In genomic region chrX:140212644-140213361, GRCm38 (mm10) we compare ENCODE assay signal across 15 mouse cellular contexts.
A peak's percentile ranks its signal among the peaks of the same experiment; 100 is the strongest.
DNase-seq lines count a peak whose midpoint lies in the region; ATAC-seq and TF ChIP-seq lines count a peak whose summit lies in the region.
"Had no signal": no experiment of that assay in that cellular context is flagged by ENCODE, and none has a peak within 500 bp of the region (broad histone marks: within the 10 kb centered on the region; RNA-seq: fewer than 3 reads in every experiment).

No protein-coding gene starts in this region.

- H3K4me2 ChIP-seq in liver, postnatal 0 days (ENCODE audit: low read depth, low read length), result no peak overlapping the region
- H3K4me2 ChIP-seq: embryonic facial prominence, embryonic 12.5 days; liver, embryonic 15.5 days had no signal

- H3K9ac ChIP-seq in liver, postnatal 0 days (replicated peaks), result no peak overlapping the region
- H3K9ac ChIP-seq: embryonic facial prominence, embryonic 12.5 days; liver, embryonic 15.5 days had no signal

- H3K4me1 ChIP-seq in liver, postnatal 0 days (ENCODE audit: insufficient read depth), result no peaks in the 10 kb centered on the region
- H3K4me1 ChIP-seq: embryonic facial prominence, embryonic 12.5 days; liver, embryonic 15.5 days had no signal

- 38% methylated on average over 3 of the region's 3 CpGs for WGBS in liver, postnatal 0 days (ENCODE audit: insufficient replicate concordance)

- no peaks in the 10 kb centered on the region for H3K9me3 ChIP-seq in liver, postnatal 0 days (ENCODE audit: low read length)
- H3K9me3 ChIP-seq: embryonic facial prominence, embryonic 12.5 days; liver, embryonic 15.5 days had no signal

- no peak for ATAC-seq in liver, postnatal 0 days
- ATAC-seq: CD4-positive, CD25-positive, alpha-beta regulatory T cell, adult 4 months; intestine, embryonic 16.5 days had no signal

- no peak overlapping the region for H3K27ac ChIP-seq in liver, postnatal 0 days (ENCODE audit: low read depth)
- H3K27ac ChIP-seq: embryonic facial prominence, embryonic 12.5 days; kidney, postnatal 0 days; liver, embryonic 15.5 days had no signal

- no peak overlapping the region for H3K4me3 ChIP-seq in liver, postnatal 0 days (ENCODE audit: low read depth, low read length)
- H3K4me3 ChIP-seq: embryonic facial prominence, embryonic 12.5 days; liver, embryonic 15.5 days had no signal

- TF ChIP-seq EP300 in liver, postnatal 0 days (IDR thresholded peaks at IDR 0.05; ENCODE audit: low read depth), result no peak

- TF ChIP-seq CTCF in liver, postnatal 0 days (IDR thresholded peaks at IDR 0.05; ENCODE audit: low read depth), result no peak

- no peaks in the 10 kb centered on the region for H3K36me3 ChIP-seq in liver, postnatal 0 days (replicated peaks; ENCODE audit: insufficient read depth, low read length)
- H3K36me3 ChIP-seq: embryonic facial prominence, embryonic 12.5 days; liver, embryonic 15.5 days had no signal

- DNase-seq in gastrocnemius, adult 18-20 months (ENCODE audit: low spot score), result peak; percentile 1
- no peak for DNase-seq in gastrocnemius, postnatal 4 days (ENCODE audit: low spot score in 2 of 2)
- peak; percentile 5 for DNase-seq in right cerebral cortex, postnatal 14 days
- DNase-seq in right cerebral cortex, postnatal 25 days, result no peak
- DNase-seq in forelimb bud, embryonic 11.5 days (ENCODE audit: low read depth, low spot score), result peak; percentile 2
- DNase-seq in skeletal muscle tissue, adult 2 months (ENCODE audit: low read depth, low spot score), result peak; percentile 3
- no peak for DNase-seq in liver, postnatal 0 days
- DNase-seq: cerebellum, adult 18-20 months; heart, postnatal 10 days; thymus, postnatal 25 days had no signal

- H3K27me3 ChIP-seq in liver, postnatal 0 days (ENCODE audit: insufficient read depth, low read length), result peaks cover 3% of the 10 kb centered on the region; the same call in 1 of the 2 replicates
- H3K27me3 ChIP-seq: embryonic facial prominence, embryonic 12.5 days; liver, embryonic 15.5 days had no signal

Comparison
In these comparisons a context has a peak if more than half of its experiments do, and no peak if none do; other contexts are left out.
1. DNase-seq: peak in gastrocnemius, adult 18-20 months (single experiment), right cerebral cortex, postnatal 14 days (single experiment), forelimb bud, embryonic 11.5 days (single experiment) and skeletal muscle tissue, adult 2 months (single experiment); none in gastrocnemius, postnatal 4 days (0 of 2), right cerebral cortex, postnatal 25 days (single experiment) and liver, postnatal 0 days (single experiment).